Comparison of ENCODE assay signal across 2 mouse cellular contexts in the genomic region with DNA sequence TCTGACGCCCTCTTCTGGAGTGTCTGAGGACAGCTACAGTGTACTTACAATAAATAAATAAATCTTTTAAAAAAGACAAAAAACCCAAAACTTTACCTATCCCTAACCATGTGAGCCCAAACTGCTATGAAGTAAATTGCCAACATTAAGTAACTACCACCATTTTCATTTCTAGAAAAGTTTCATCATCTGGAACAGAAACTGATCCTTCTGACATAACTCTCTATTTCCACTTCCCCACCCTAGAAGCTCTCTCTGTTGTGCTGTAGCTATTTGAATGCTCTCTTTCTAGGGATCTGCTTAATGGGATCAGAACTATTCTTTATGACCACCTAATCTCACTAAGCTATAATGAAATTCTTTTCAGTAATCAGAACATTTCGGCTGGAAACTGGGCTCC.
TF ChIP-seq lines count a peak whose summit lies in the region.

No protein-coding gene starts in this region.

TF ChIP-seq in CH12.LX, 34 proteins besides CTCF, POLR2A, EP300 and RAD21:
- TF ChIP-seq SMC3 (IDR thresholded peaks at IDR 0.05; ENCODE audit: low read depth, low read length) (no peak), ZNF384 (IDR thresholded peaks at IDR 0.05; ENCODE audit: low read depth, low read length) (no peak), PAX5 (IDR thresholded peaks at IDR 0.05; ENCODE audit: low read length) (no peak), HCFC1 (IDR thresholded peaks at IDR 0.05; ENCODE audit: low read depth, low read length) (peak; percentile 25; the same call in 1 of the 2 replicates), BHLHE40 (IDR thresholded peaks at IDR 0.05; ENCODE audit: low read depth, low read length) (peak; percentile 20; the same call in 1 of the 2 replicates), KAT2A (IDR thresholded peaks at IDR 0.05; ENCODE audit: insufficient replicate concordance, low read length) (no peak), SIN3A (IDR thresholded peaks at IDR 0.05; ENCODE audit: low read length) (no peak), ETS1 (conservative IDR thresholded peaks at IDR 0.05; ENCODE audit: low read depth, low read length) (0 out of 2 replicates have a peak, but pooled peaks have one; percentile 43), MEF2A (IDR thresholded peaks at IDR 0.05; ENCODE audit: borderline replicate concordance, low read depth, low read length) (peak; percentile 42; the same call in 1 of the 2 replicates), NELFE (IDR thresholded peaks at IDR 0.05; ENCODE audit: low read depth, low read length) (no peak), UBTF (IDR thresholded peaks at IDR 0.05; ENCODE audit: low read depth, low read length) (no peak), JUN (IDR thresholded peaks at IDR 0.05; ENCODE audit: insufficient read depth, low read depth, low read length) (peak; percentile 76), MAZ (IDR thresholded peaks at IDR 0.05; ENCODE audit: low read depth, low read length) (no peak), NRF1 (IDR thresholded peaks at IDR 0.05; ENCODE audit: low read depth, low read length) (no peak), TBP (conservative IDR thresholded peaks at IDR 0.05; ENCODE audit: low read depth, low read length) (0 out of 2 replicates have a peak, but pooled peaks have one; percentile 6), USF1 (IDR thresholded peaks at IDR 0.05; ENCODE audit: low read depth, low read length) (no peak), CHD2 (IDR thresholded peaks at IDR 0.05; ENCODE audit: low read length) (no peak), TCF12 (IDR thresholded peaks at IDR 0.05; ENCODE audit: low read depth, low read length) (peak; percentile 17; the same call in 1 of the 2 replicates), ELF1 (IDR thresholded peaks at IDR 0.05; ENCODE audit: low read depth, low read length) (no peak), ZC3H11A (IDR thresholded peaks at IDR 0.05; ENCODE audit: low read depth, low read length) (no peak), MXI1 (IDR thresholded peaks at IDR 0.05; ENCODE audit: low read depth, low read length) (no peak), JUND (conservative IDR thresholded peaks at IDR 0.05; ENCODE audit: low read depth, low read length) (peak; percentile 60; the same call in 1 of the 2 replicates), GABPA (IDR thresholded peaks at IDR 0.05; ENCODE audit: insufficient replicate concordance, low read depth, low read length) (no peak), RCOR1 (conservative IDR thresholded peaks at IDR 0.05; ENCODE audit: low read depth, low read length) (peak; percentile 68), CHD1 (IDR thresholded peaks at IDR 0.05; ENCODE audit: low read depth, low read length) (no peak), IRF4 (IDR thresholded peaks at IDR 0.05; ENCODE audit: low read depth, low read length) (peak; percentile 91), USF2 (conservative IDR thresholded peaks at IDR 0.05; ENCODE audit: low read depth, low read length) (no peak), MYC (IDR thresholded peaks at IDR 0.05; ENCODE audit: low read depth, low read length) (no peak), POLR2AphosphoS2 (IDR thresholded peaks at IDR 0.05; ENCODE audit: low read depth, low read length) (no peak), ZKSCAN1 (IDR thresholded peaks at IDR 0.05; ENCODE audit: borderline replicate concordance, low read depth, low read length) (no peak), MAX (IDR thresholded peaks at IDR 0.05; ENCODE audit: low read length) (no peak), ZMIZ1 (IDR thresholded peaks at IDR 0.05; ENCODE audit: low read depth, low read length) (no peak), MAFK (IDR thresholded peaks at IDR 0.05; ENCODE audit: insufficient replicate concordance, low read length) (no peak), E2F4 (IDR thresholded peaks at IDR 0.05; ENCODE audit: insufficient replicate concordance, low read depth, low read length) (no peak)

TF ChIP-seq in MEL, 35 proteins besides CTCF, POLR2A, EP300 and RAD21:
- TF ChIP-seq MAFK (IDR thresholded peaks at IDR 0.05; ENCODE audit: borderline replicate concordance, low read depth, low read length), result no peak
- peak; percentile 36; the same call in 1 of the 2 replicates for TF ChIP-seq TBP (IDR thresholded peaks at IDR 0.05; ENCODE audit: low read depth, low read length)
